In genomic region chr16:93033943-93034342, GRCm38 (mm10) we compare ENCODE assay signal across 20 mouse cellular contexts.
DNase-seq lines count a peak whose midpoint lies in the region; ATAC-seq lines count a peak whose summit lies in the region.
"Had no signal": no experiment of that assay in that cellular context is flagged by ENCODE, and none has a peak within 500 bp of the region (broad histone marks: within the 10 kb centered on the region; RNA-seq: fewer than 3 reads in every experiment).

No protein-coding gene starts in this region.

- H3K4me3 ChIP-seq in intestine, embryonic 15.5 days (replicated peaks), result no peak overlapping the region
- H3K4me3 ChIP-seq: forebrain, embryonic 12.5 days; heart, embryonic 15.5 days; hindbrain, embryonic 12.5 days; kidney, embryonic 15.5 days; limb, embryonic 12.5 days; midbrain, embryonic 12.5 days had no signal

- H3K9me3 ChIP-seq in intestine, embryonic 15.5 days, result no peaks in the 10 kb centered on the region
- H3K9me3 ChIP-seq: forebrain, embryonic 12.5 days; heart, embryonic 15.5 days; hindbrain, embryonic 12.5 days; kidney, embryonic 15.5 days; limb, embryonic 12.5 days; midbrain, embryonic 12.5 days had no signal

- no peak overlapping the region for H3K9ac ChIP-seq in intestine, embryonic 15.5 days
- H3K9ac ChIP-seq: forebrain, embryonic 12.5 days; heart, embryonic 15.5 days; hindbrain, embryonic 12.5 days; kidney, embryonic 15.5 days; limb, embryonic 12.5 days; midbrain, embryonic 12.5 days had no signal

- no peaks in the 10 kb centered on the region for H3K27me3 ChIP-seq in intestine, embryonic 15.5 days (replicated peaks)
- H3K27me3 ChIP-seq: forebrain, embryonic 12.5 days; hindbrain, embryonic 12.5 days; kidney, embryonic 15.5 days; limb, embryonic 12.5 days; midbrain, embryonic 12.5 days; Patski had no signal

- ATAC-seq in common myeloid progenitor, adult 5-6 weeks (replicated peaks; ENCODE audit: low read depth, poor library complexity, severe bottlenecking), result peak; percentile 43; the same call in 1 of the 2 replicates
- ATAC-seq in monocyte, adult 5-6 weeks (replicated peaks; ENCODE audit: insufficient number of reproducible peaks, low FRiP score, low TSS enrichment, poor library complexity, severe bottlenecking), result peak; percentile 65; the same call in 1 of the 2 replicates
- ATAC-seq in intestine, embryonic 15.5 days, result no peak
- ATAC-seq: activated CD4-positive, CD25-positive, alpha-beta regulatory T cell, adult 4 months; Patski had no signal

- 81% methylated on average over 3 of the region's 3 CpGs for whole genome bisulfite sequencing in intestine, embryonic 15.5 days

- no peaks in the 10 kb centered on the region for H3K36me3 ChIP-seq in intestine, embryonic 15.5 days
- H3K36me3 ChIP-seq: forebrain, embryonic 12.5 days; heart, embryonic 15.5 days; hindbrain, embryonic 12.5 days; kidney, embryonic 15.5 days; limb, embryonic 12.5 days; midbrain, embryonic 12.5 days had no signal

- no peaks in the 10 kb centered on the region for H3K4me1 ChIP-seq in intestine, embryonic 15.5 days (replicated peaks)
- H3K4me1 ChIP-seq: forebrain, embryonic 12.5 days; heart, embryonic 15.5 days; hindbrain, embryonic 12.5 days; kidney, embryonic 15.5 days; midbrain, embryonic 12.5 days had no signal

- DNase-seq in layer of hippocampus, adult 9-11 months, result peak; percentile 57
- no peak for DNase-seq in layer of hippocampus, postnatal 36 days
- DNase-seq in lung, postnatal 36 days, result peak; percentile 35
- DNase-seq in lung, adult 18-20 months, result no peak
- DNase-seq in cerebellum, adult 9-10 months, result no peak
- DNase-seq: adrenal gland, postnatal 14 days; cerebellum, postnatal 10 days; right cerebral cortex, adult 18-20 months; thymus, postnatal 36 days had no signal

- H3K4me2 ChIP-seq in intestine, embryonic 15.5 days (replicated peaks), result no peak overlapping the region
- H3K4me2 ChIP-seq: forebrain, embryonic 12.5 days; heart, embryonic 15.5 days; hindbrain, embryonic 12.5 days; kidney, embryonic 15.5 days; limb, embryonic 12.5 days; midbrain, embryonic 12.5 days had no signal

- H3K27ac ChIP-seq in intestine, embryonic 15.5 days, result no peak overlapping the region
- H3K27ac ChIP-seq: forebrain, embryonic 12.5 days; heart, embryonic 15.5 days; hindbrain, embryonic 12.5 days; kidney, embryonic 15.5 days; limb, embryonic 12.5 days; midbrain, embryonic 12.5 days had no signal

Comparison
In these comparisons a context has a peak if more than half of its experiments do, and no peak if none do; other contexts are left out.
1. DNase-seq: peak in layer of hippocampus, adult 9-11 months (single experiment) and lung, postnatal 36 days (single experiment); none in layer of hippocampus, postnatal 36 days (0 of 2), lung, adult 18-20 months (0 of 2) and cerebellum, adult 9-10 months (single experiment).